Mouse (Mus musculus): ENCODE measurements at regions not wholly inside any gene's neighbourhood (a gene's known extent, or its start where the extent isn't known, plus 50 kb on each side); places are given as distances from the start of the nearest gene placed in this dataset.

GRCm38 (mm10) chr5:107035376-107035775, 71.3 kb downstream of the Cdc7 start:
- no peak for TF ChIP-seq ZC3H11A (IDR thresholded peaks at IDR 0.05; ENCODE audit: borderline replicate concordance, low read depth, low read length)
- TF ChIP-seq ZNF384 (IDR thresholded peaks at IDR 0.05; ENCODE audit: low read depth, low read length) = no peak
- TF ChIP-seq MAFK (IDR thresholded peaks at IDR 0.05; ENCODE audit: insufficient read depth, low read depth, low read length) = no peak

All from ES-E14 (cell line).